ENCODE assay signal across 9 mouse cellular contexts in the genomic region with DNA sequence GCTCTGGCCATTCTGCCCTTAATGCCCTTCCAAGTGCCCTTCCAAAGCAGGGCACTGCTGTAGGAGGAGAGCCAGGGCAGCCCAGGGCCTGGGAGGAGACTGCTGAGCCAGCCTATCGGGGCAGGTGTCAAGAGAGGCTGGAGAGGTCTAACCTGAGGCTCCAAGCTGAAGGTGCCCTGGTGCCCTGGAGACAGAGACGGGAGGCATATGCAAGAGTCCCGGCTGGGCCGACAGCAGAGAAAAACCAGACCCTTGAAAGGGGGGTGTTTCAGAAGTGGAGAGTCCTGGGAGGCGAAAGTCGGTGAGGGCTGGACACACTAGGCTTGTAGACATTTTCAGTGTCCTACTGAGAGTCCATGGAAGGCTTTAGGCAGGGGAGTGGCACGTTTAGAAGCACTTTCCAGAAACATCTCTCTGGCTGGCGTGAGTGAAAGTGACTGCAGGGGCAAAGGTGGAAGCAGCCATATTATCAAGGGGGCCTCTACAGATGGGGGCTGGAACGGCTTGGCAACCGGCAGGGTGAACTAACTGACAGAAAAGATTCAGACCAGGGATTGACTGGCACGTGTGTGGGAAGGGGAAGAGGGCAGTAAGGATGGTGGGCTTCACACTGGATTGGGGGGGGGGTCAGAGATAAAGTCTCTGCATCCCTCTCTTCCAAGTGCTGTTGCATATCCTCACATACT.
DNase-seq lines count a peak whose midpoint lies in the region; ATAC-seq and TF ChIP-seq lines count a peak whose summit lies in the region.
"Had no signal": no experiment of that assay in that cellular context is flagged by ENCODE, and none has a peak within 500 bp of the region (broad histone marks: within the 10 kb centered on the region; RNA-seq: fewer than 3 reads in every experiment).

No protein-coding gene starts in this region.

- no peaks in the 10 kb centered on the region for H3K27me3 ChIP-seq in heart, adult 2 months (ENCODE audit: control insufficient read depth, insufficient read depth, low read length)
- no peaks in the 10 kb centered on the region for H3K27me3 ChIP-seq in forebrain, embryonic 10.5 days (ENCODE audit: poor library complexity, severe bottlenecking)
- no peaks in the 10 kb centered on the region for H3K27me3 ChIP-seq in hindbrain, embryonic 15.5 days
- no peaks in the 10 kb centered on the region for H3K27me3 ChIP-seq in midbrain, embryonic 12.5 days

- no peak for TF ChIP-seq POLR2A in heart, adult 2 months (IDR thresholded peaks at IDR 0.05; ENCODE audit: insufficient read depth, low read depth, low read length)

- DNase-seq in heart, adult 2 months, result peak in 1 of 2 experiments; percentile 56
- DNase-seq in heart, adult 8-10 months (ENCODE audit: low spot score), result no peak
- no peak for DNase-seq in forebrain, embryonic 10.5 days (ENCODE audit: extremely low spot score, low spot score)
- no peak for DNase-seq in embryo, embryonic 10 days (ENCODE audit: low spot score)
- no peak for DNase-seq in adipocyte (ENCODE audit: low spot score)
- DNase-seq in right cerebral cortex, postnatal 14 days, result no peak

- peaks cover 22% of the 10 kb centered on the region for H3K4me1 ChIP-seq in heart, adult 2 months (ENCODE audit: control insufficient read depth, insufficient read depth, low read length)
- peaks cover 87% of the 10 kb centered on the region for H3K4me1 ChIP-seq in forebrain, embryonic 10.5 days
- H3K4me1 ChIP-seq in hindbrain, embryonic 15.5 days (replicated peaks), result peaks cover 71% of the 10 kb centered on the region
- peaks cover 73% of the 10 kb centered on the region for H3K4me1 ChIP-seq in midbrain, embryonic 12.5 days

- TF ChIP-seq EP300 in heart, adult 2 months (IDR thresholded peaks at IDR 0.05; ENCODE audit: insufficient read depth, low read depth, low read length), result no peak

- H3K36me3 ChIP-seq in heart, adult 2 months (ENCODE audit: control insufficient read depth, insufficient read depth, low read length), result no peaks in the 10 kb centered on the region
- H3K36me3 ChIP-seq in forebrain, embryonic 10.5 days (replicated peaks), result no peaks in the 10 kb centered on the region
- H3K36me3 ChIP-seq in hindbrain, embryonic 15.5 days, result no peaks in the 10 kb centered on the region
- no peaks in the 10 kb centered on the region for H3K36me3 ChIP-seq in midbrain, embryonic 12.5 days

- H3K9ac ChIP-seq in heart, adult 2 months (ENCODE audit: low read depth, low read length), result no peak overlapping the region; the same call in 1 of the 2 replicates
- H3K9ac ChIP-seq in hindbrain, embryonic 15.5 days, result no peak overlapping the region
- 0 out of 2 replicates have a peak overlapping the region, but pooled peaks have one; percentile 17 for H3K9ac ChIP-seq in midbrain, embryonic 12.5 days (replicated peaks)

- no peak overlapping the region for H3K4me3 ChIP-seq in heart, adult 2 months
- H3K4me3 ChIP-seq in forebrain, embryonic 10.5 days, result no peak overlapping the region
- no peak overlapping the region for H3K4me3 ChIP-seq in hindbrain, embryonic 15.5 days
- no peak overlapping the region for H3K4me3 ChIP-seq in midbrain, embryonic 12.5 days
- H3K4me3 ChIP-seq: myocyte had no signal

- no peak overlapping the region for H3K4me2 ChIP-seq in hindbrain, embryonic 15.5 days
- H3K4me2 ChIP-seq in midbrain, embryonic 12.5 days (replicated peaks), result no peak overlapping the region

- no peak for TF ChIP-seq CTCF in heart, adult 2 months (IDR thresholded peaks at IDR 0.05)

- ATAC-seq in hindbrain, embryonic 15.5 days (ENCODE audit: low FRiP score, low read depth), result no peak
- ATAC-seq in midbrain, embryonic 12.5 days (ENCODE audit: low FRiP score, low read depth), result no peak

- no peaks in the 10 kb centered on the region for H3K9me3 ChIP-seq in forebrain, embryonic 10.5 days
- H3K9me3 ChIP-seq in hindbrain, embryonic 15.5 days, result no peaks in the 10 kb centered on the region
- no peaks in the 10 kb centered on the region for H3K9me3 ChIP-seq in midbrain, embryonic 12.5 days

- intact Hi-C loops in heart, adult 2 months (cut with DNase I), result no loop called here

- H3K27ac ChIP-seq in heart, adult 2 months, result peak overlapping the region; percentile 64
- peak overlapping the region; percentile 100 for H3K27ac ChIP-seq in forebrain, embryonic 10.5 days
- H3K27ac ChIP-seq in hindbrain, embryonic 15.5 days (replicated peaks), result peak overlapping the region; percentile 97
- H3K27ac ChIP-seq in midbrain, embryonic 12.5 days (replicated peaks), result peak overlapping the region; percentile 100

- 54% methylated on average over 11 of the region's 11 CpGs for WGBS in heart, adult 2 months
- WGBS in forebrain, embryonic 10.5 days, result 69% methylated on average over 11 of the region's 11 CpGs
- WGBS in hindbrain, embryonic 15.5 days, result 51% methylated on average over 11 of the region's 11 CpGs
- 66% methylated on average over 11 of the region's 11 CpGs for WGBS in midbrain, embryonic 12.5 days

- H3K79me2 ChIP-seq in heart, adult 2 months (replicated peaks; ENCODE audit: control insufficient read depth, insufficient read depth, low read length), result no peaks in the 10 kb centered on the region
